Mouse (Mus musculus) ES-E14 (cell line): ENCODE results near the gene Ush2a. TPM values are rescaled to one million over a fixed set of nuclear protein-coding genes. Genes with fewer than 3 reads are reported as not detected.

Source experiments
- DNase-seq: peaks from one replicate; pipeline ENCODE4 v3.0.0-alpha.2; 2013; ENCODE audit warnings: low read depth, low spot score
- H3K27ac ChIP-seq: 2 replicates; pipeline ENCODE4 v1.5.1; 2012; ENCODE audit warnings: low read depth, mild to moderate bottlenecking, low read length, moderate library complexity, mixed read lengths; ENCODE audit not compliant: poor library complexity, insufficient read depth, severe bottlenecking
- H3K36me3 ChIP-seq: 2 replicates; pipeline ENCODE4 v1.6.1; 2012; ENCODE audit warnings: mild to moderate bottlenecking, low read length, moderate library complexity, mixed read lengths; ENCODE audit not compliant: control insufficient read depth, poor library complexity, insufficient read depth, severe bottlenecking
- H3K4me1 ChIP-seq, 2 experiments: fragments of 150-350 bp in 1 of 2; sonication (generic) in 1 of 2; 2 replicates each; pipeline ENCODE4 v1.6.1; 2012; ENCODE audit warnings: low read length in 2 of 2, mild to moderate bottlenecking in 1 of 2, mixed read lengths in 1 of 2; ENCODE audit not compliant: control insufficient read depth in 2 of 2, insufficient read depth in 2 of 2, poor library complexity in 1 of 2
- H3K4me3 ChIP-seq, 2 experiments: fragments of 150-350 bp in 1 of 2; sonication (generic) in 1 of 2; 2 replicates each; pipeline ENCODE4 v1.5.1; 2012; ENCODE audit warnings: low read length in 2 of 2, low read depth in 1 of 2, mild to moderate bottlenecking in 1 of 2, mixed read lengths in 1 of 2; ENCODE audit not compliant: insufficient read depth in 1 of 2, poor library complexity in 1 of 2, severe bottlenecking in 1 of 2
- H3K9ac ChIP-seq: 2 replicates; pipeline ENCODE4 v1.6.1; 2012; ENCODE audit warnings: low read depth, mild to moderate bottlenecking, low read length, mixed read lengths; ENCODE audit not compliant: poor library complexity, insufficient read depth, severe bottlenecking
- H3K9me3 ChIP-seq: fragments of 150-350 bp; sonication (generic); 2 replicates; pipeline ENCODE4 v1.6.1; 2012; ENCODE audit warnings: low read depth, mild to moderate bottlenecking, low read length; ENCODE audit not compliant: control insufficient read depth, insufficient read depth
- CHD2 ChIP-seq: IDR thresholded peaks from 2 replicates; pipeline ENCODE4 v1.6.1; 2014; ENCODE audit warnings: mild to moderate bottlenecking, low read depth, low read length, inconsistent platforms
- HCFC1 ChIP-seq: IDR thresholded peaks from 2 replicates; pipeline ENCODE4 v1.6.1; 2012; ENCODE audit warnings: low read length, inconsistent platforms, borderline replicate concordance; ENCODE audit not compliant: insufficient read depth
- MAFK ChIP-seq: IDR thresholded peaks from 2 replicates; pipeline ENCODE4 v1.6.1; 2014; ENCODE audit warnings: mild to moderate bottlenecking, low read depth, low read length, inconsistent platforms; ENCODE audit not compliant: insufficient read depth
- ZC3H11A ChIP-seq: IDR thresholded peaks from 2 replicates; pipeline ENCODE4 v1.6.1; 2012; ENCODE audit warnings: low read depth, mild to moderate bottlenecking, inconsistent platforms, low read length, borderline replicate concordance
- ZNF384 ChIP-seq: IDR thresholded peaks from 2 replicates; pipeline ENCODE4 v1.6.1; 2012; ENCODE audit warnings: low read depth, low read length, inconsistent platforms
- in situ Hi-C, 2 experiments: fragments of 600-800 bp; cut with MboI; formaldehyde crosslinking; loops; one replicate each; pipeline ENCODE4 v1.15.1; 2025; ENCODE audit warnings: low sequenced_read_pairs in 2 of 2, inconsistent platforms in 1 of 2; ENCODE audit not compliant: unreplicated experiment in 2 of 2
- total RNA-seq: library from RNA; depleted of rRNA; stranded (reverse); fragments of 300-350 nt; gene quantifications from 2 replicates; pipeline ENCODE4 v1.2.3, GENCODE M21; 2012; rRNA removed

Ush2a gene
- 0.05 and 0.22 TPM in 2 replicates for total RNA-seq

GRCm38 (mm10) chr1:188261903-188262682, at the start of gene Ush2a:
Ush2a (plus strand) TSS chr1:188262023.
- Histone ChIP-seq H3K36me3 (no peaks in the 10 kb centered on the region), H3K9ac (no peak within 1 kb of the TSS), H3K9me3 (no peaks in the 10 kb centered on the region), H3K4me1 (no peaks in the 10 kb centered on the region), H3K4me3 (no peak within 1 kb of the TSS), H3K27ac (no peak within 1 kb of the TSS)
- in situ Hi-C loops = no loop called here
- no peak for DNase-seq
- no peak for TF ChIP-seq ZC3H11A
- TF ChIP-seq HCFC1 = no peak
- TF ChIP-seq CHD2 = no peak
- TF ChIP-seq MAFK = no peak
- TF ChIP-seq ZNF384 = no peak

GRCm38 (mm10) chr1:188214885-188215611, 46.8 kb upstream of the Ush2a start:
- H3K27ac ChIP-seq = no peak overlapping the region
- in situ Hi-C loops = no loop called here
- no peaks in the 10 kb centered on the region for H3K9me3 ChIP-seq
- no peaks in the 10 kb centered on the region for H3K4me1 ChIP-seq
- H3K36me3 ChIP-seq = no peaks in the 10 kb centered on the region
- no peak overlapping the region for H3K4me3 ChIP-seq
- H3K9ac ChIP-seq = no peak overlapping the region
- DNase-seq = no peak
- TF ChIP-seq ZC3H11A = no peak
- TF ChIP-seq ZNF384 = no peak
- TF ChIP-seq HCFC1 = no peak
- TF ChIP-seq MAFK = no peak
- TF ChIP-seq CHD2 = no peak

GRCm38 (mm10) chr1:188221226-188221792, 40.5 kb upstream of the Ush2a start:
- in situ Hi-C loops = no loop called here
- Histone ChIP-seq H3K4me1 (no peaks in the 10 kb centered on the region), H3K36me3 (no peaks in the 10 kb centered on the region), H3K9ac (no peak overlapping the region), H3K9me3 (no peaks in the 10 kb centered on the region), H3K4me3 (no peak overlapping the region), H3K27ac (no peak overlapping the region)
- TF ChIP-seq HCFC1 (no peak), ZC3H11A (no peak), ZNF384 (no peak), CHD2 (no peak), MAFK (no peak)
- no peak for DNase-seq

GRCm38 (mm10) chr1:188233036-188233724, 28.6 kb upstream of the Ush2a start:
- Histone ChIP-seq H3K9me3 (no peaks in the 10 kb centered on the region), H3K27ac (no peak overlapping the region), H3K9ac (no peak overlapping the region), H3K4me1 (no peaks in the 10 kb centered on the region), H3K36me3 (no peaks in the 10 kb centered on the region), H3K4me3 (no peak overlapping the region)
- in situ Hi-C loops = no loop called here
- DNase-seq = no peak
- TF ChIP-seq CHD2 (no peak), ZNF384 (no peak), MAFK (no peak), HCFC1 (no peak), ZC3H11A (no peak)
